Mouse (Mus musculus) adrenal gland, postnatal 36 days (tissue): ENCODE measurements around the gene Crocc2. TPM values are rescaled to one million over a fixed set of nuclear protein-coding genes. Genes with fewer than 3 reads are reported as not detected.
A peak's percentile ranks its signal among the peaks of the same experiment; 100 is the strongest.
"Not testable (repeated sequence)": the region's sequence is repeated elsewhere in the genome, so short reads cannot be mapped to it uniquely, and the experiment has no call there.

ENCODE experiments used
- DNase-seq, 2 experiments: peaks; one replicate each; pipeline ENCODE4 v3.0.0; 2021; ENCODE audit warnings: mixed read lengths in 1 of 2
- total RNA-seq, 2 experiments: library from RNA; stranded (reverse); gene quantifications; 2 replicates each; pipeline ENCODE4 v1.2.3; 2021

Crocc2 gene
- total RNA-seq, 2 experiments from 2014 or later: 0.03 TPM; not detected in 1

GRCm38 (mm10) chr1:93161921-93162320 is 6.6 kb upstream of the Crocc2 start:
- DNase-seq: no peak

GRCm38 (mm10) chr1:93162588-93162987 is 5.9 kb upstream of the Crocc2 start:
- no peak for DNase-seq

DNA sequence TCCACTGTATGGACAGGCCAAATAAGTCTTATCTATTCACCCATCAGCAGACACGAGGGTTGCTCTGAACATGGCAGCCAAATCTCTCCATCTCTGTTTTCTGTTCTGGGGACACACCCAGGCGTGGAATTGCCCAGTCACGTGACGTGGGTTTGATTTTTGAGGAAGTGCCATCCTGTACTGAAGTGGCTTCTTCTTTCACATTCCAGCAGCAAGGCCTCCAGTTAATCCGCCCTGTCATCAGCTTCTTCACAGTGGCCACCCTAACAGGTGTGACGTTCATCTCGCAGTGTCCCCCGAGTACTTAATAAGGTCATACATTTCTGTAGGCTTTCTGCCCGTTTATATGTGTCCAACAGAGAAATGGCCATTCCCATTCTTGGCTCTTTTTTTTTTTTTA is 3.1 kb upstream of the Crocc2 start:
- no peak for DNase-seq

DNA sequence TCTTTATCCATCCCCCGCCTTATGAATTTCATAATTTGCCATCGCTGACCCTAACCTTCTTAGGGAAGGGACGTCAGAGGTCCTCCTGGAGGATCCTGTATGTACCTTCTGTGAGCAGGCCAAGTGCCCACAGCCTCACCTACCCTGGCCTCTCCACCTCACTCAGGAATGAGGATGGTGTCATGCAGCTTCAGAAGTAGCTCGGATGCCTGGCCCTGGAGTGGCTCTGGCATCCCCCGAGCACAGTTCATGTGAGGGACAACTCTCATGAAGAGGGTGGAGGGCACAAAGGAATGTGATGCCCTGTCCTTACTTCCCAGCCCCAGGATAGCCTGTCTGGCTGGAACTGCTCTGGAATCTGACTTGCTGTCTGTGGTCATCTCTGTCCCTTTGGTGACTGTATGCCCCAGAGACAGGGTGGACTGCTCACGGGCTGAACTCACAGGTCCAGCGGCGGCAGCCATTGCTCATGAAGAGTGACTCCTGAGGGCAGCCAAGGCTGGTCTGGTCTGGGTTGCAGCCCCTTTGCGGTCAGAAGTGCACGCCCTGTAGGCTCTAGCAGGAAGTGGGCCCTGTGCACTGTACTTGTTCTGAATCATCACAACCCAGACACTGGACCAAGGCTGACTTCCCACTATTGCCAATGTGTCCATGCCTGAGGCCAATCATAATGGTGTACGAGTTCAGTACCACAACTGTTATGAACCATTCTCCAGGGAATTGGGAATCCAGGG is 2.0 kb upstream of the Crocc2 start:
- no peak for DNase-seq

- peak in 1 of 2 experiments; percentile 18 for DNase-seq
Observed at GRCm38 (mm10) chr1:93173665-93174064, 5.1 kb downstream of the Crocc2 start.

- DNase-seq: peak; percentile 82 to 84
Observed at GRCm38 (mm10) chr1:93174399-93174798, 5.9 kb downstream of the Crocc2 start.

- no peak for DNase-seq
Observed at GRCm38 (mm10) chr1:93175849-93176248, 7.3 kb downstream of the Crocc2 start.

DNA sequence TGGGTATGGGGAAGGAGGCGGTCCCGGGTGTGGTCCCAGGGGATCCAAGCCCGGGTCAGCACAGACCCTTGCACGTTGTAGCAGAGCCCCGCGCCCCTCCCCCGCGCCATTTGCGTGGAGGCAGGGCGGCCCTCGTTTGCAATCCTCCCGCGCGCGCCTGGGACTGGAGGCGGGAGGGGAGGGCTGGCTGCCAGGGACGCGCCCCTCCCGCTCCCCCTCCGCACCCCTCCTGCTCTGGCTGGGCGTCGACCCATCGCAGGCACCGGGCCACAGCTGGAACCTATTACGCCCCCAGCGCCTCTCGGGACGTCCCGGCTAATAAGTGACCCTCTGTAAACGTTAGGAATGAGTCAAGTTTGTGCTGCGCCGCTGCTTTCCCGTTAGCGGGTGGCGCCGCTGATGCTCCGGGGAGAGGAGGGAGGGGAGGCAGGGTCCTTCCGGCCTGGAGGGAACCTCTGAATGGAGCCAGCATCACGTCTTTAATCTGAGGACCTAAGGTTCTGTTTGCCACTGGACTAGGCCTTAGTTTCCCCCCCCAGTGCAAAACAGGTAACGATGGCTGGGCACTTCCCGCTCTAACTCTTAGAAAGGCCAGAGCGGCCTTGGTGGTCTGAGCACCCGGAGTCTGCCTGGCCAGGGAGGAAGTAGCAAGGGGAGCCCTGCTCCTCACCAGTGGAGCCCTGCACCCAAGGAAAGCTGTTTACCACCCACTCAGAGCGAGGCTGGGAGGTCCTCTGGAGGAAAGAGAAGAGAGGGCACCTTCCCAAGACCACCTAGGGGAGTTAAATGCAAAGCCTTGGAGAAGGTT is 8.2 kb downstream of the Crocc2 start:
- peak; percentile 44 to 67 for DNase-seq

- DNase-seq: no peak
Observed at GRCm38 (mm10) chr1:93182281-93182680, 13.8 kb downstream of the Crocc2 start.

GRCm38 (mm10) chr1:93184071-93184828 is 15.7 kb downstream of the Crocc2 start:
- no peak for DNase-seq

DNA sequence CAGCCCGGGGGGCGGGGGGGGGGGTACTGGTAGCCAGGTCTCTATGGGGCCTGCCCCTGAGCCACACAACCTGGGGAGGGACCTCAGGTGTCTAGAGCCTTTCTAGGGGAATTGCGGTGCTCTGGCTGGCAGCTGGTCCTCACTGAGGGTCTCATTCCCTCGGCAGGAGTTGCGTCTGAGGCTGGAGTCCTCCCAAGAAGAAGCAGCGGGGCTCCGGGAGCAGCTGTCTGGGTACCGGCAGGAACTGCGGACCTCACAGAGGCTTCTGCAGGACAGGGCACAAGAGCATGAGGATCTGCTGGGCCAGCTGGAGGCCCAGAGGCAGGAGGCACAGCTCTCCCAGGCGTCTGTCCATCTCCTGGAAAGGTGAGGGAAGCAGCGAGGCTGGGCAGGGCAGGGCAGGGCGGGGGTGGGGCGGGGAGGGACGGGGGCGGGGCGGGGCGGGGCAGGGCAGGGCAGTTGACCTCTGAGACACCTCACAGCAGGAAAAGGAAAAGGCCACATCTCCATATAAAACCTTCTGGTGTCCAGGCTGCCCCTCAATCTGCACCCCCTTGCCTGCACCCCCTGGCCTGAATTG is 22.3 kb downstream of the Crocc2 start:
- no peak for DNase-seq

DNA sequence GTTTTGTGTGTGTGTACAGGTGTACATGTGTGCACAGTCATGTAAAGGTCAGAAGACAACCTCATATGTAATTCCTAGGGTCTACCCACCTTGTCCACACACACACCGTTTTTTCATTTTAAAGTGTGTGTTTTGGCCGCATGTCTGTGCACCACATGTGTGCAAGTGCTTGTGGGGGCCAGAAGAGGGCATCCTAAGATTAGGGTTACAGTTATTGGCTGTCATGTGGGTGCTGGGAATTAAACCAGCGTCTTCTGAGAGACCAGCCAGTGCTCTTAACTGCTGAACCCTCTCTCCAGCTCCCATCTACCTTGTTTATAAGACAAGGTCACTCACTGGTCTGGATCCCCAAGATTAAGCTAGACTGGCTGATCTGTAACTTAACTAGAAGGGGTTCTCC is 26.4 kb downstream of the Crocc2 start:
- no peak for DNase-seq

GRCm38 (mm10) chr1:93197454-93197853 is 28.9 kb downstream of the Crocc2 start:
- DNase-seq: not testable (repeated sequence)

DNA sequence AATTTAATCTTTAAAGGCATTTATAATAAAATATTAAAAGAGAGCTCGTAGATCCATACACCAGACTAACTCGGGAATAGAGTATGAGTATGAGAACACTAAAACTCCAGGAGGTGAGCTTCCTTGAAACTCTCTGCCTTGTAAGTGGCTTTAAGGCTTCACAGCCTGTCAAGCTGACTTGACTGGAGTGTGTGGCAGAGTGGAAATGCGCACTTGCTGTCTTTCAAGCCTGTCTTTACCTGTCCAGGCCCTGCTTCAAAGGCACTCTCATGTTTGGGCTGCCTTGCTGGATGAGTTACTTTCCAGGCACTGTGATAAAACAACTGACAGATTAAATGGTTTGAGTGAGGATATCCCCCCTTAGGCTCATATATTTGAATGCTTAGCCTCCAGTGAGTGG is 29.4 kb downstream of the Crocc2 start:
- DNase-seq: no peak

GRCm38 (mm10) chr1:93206277-93206970 is 37.9 kb downstream of the Crocc2 start:
- DNase-seq: no peak

- peak in 1 of 2 experiments; percentile 27 for DNase-seq
Observed at GRCm38 (mm10) chr1:93207536-93208064, 39.1 kb downstream of the Crocc2 start.

GRCm38 (mm10) chr1:93210213-93210641 is 41.7 kb downstream of the Crocc2 start:
- DNase-seq: peak; percentile 64 to 81

DNA sequence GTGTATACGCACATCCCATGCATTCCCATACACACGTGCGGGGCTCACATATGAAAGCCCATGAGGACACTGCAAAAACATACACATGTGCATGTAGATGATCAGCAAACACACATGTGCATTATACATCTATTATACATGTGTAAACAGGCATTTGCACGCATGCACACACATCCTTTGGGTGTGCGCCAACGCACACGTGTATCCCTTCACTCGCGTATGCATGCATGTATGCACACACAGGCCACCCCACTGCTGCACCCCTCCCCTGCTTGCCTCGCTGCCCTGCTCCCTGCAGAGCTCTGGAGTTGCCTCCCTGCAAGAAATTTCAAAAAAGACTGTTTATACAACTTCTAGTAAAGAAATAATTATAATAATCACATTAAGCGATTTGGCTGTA is 42.5 kb downstream of the Crocc2 start:
- DNase-seq: no peak

DNA sequence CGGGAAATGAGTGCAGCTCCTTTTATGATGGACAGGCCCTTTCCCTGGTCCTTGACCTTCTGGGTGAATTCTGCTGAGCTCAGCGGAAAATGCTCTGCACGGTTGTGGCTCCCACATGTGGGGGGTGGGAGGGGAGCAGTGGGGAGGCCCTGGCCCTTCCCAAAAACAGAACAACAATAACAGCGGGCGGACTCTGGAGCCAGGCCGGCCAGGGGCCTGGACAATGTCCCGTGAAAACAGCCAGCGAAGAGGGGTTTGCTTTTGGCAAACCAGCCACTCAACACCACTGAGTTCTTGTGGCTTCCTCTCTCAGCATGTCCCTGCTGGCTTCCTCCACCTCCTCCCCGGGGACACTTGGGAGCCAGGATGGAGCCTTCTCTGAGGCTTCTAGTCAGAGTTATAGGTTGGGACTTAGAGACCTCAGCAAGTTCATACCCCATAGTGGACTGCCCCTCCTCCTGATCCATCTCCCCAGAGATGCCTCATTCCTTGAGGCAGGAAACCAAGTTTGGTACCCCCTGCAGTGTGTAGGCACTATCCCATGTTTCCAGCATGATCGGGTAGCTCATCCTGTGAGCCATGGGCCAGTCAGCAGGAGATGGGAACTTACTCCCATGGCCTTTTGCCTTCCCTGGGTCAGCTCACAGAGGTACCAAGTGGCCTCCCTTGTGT is 43.2 kb downstream of the Crocc2 start:
- peak; percentile 41 to 65 for DNase-seq

DNA sequence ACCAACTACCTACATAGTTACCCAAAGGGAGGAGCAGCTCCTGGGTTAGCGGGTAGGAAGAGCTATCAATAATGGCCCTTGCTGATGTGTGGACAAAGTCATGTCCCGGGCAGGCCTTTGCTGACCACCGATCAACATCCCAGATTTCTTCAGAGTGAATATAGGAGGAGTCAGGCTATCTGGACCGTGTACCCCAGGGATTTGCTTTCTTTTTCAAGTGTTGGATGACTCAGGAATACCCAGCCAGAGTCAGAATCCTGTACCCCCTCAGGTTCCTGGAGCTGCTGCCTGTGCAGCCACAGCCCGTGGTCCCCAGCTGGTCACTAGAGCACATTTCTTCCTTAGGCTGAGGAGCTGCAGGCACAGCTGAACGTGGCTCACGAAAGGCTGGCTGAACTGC is 43.9 kb downstream of the Crocc2 start:
- no peak for DNase-seq

GRCm38 (mm10) chr1:93214612-93215011 is 46.1 kb downstream of the Crocc2 start:
- DNase-seq: no peak
